Mouse (Mus musculus): ENCODE results near the gene Adcy4.

Gene Adcy4

DNA sequence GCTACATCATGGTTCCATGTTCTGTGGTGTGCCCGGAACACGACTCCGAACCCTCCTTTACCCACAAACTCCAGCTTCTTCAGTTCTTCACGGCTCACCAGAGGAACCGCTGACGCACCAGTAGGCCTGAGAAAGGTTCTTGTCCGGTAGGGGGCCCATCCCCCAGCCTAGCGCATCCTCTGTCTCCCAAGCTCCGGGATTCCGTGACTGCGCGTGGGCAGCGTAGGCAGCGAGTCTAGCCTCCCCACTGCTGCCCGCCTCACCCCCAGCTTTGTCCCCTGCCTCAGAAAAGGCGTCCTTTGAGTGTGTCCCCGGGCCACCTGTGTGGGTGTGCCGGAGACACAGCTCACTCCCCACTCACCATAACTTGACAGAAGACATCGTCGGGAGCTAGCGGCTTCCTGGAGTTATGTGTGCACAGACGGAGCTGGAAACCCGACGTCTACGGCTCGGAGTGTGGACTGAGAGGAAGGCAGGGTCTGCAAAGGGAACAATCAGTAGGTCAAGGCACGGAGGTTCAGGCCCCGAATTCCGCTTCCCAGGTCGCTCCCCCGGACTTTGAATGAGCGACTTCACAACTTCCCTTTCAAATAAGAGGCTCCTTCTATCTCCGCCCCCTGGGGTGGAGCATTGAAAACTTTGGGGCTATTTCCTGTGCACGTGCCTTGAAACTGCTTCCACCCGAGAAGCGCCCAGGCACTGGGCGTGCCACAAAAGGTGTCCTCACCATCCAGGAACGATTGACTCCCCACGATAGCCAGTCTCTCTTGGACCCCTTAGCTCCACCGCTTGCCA lies 4.6 kb upstream of the Adcy4 start, which contains the start of gene Ripk3:
Ripk3 (minus strand) TSS at position 610 of the 795 bp plus-strand sequence.
- DNase-seq (ENCODE audit: low read depth, low spot score) = no peak

DNA sequence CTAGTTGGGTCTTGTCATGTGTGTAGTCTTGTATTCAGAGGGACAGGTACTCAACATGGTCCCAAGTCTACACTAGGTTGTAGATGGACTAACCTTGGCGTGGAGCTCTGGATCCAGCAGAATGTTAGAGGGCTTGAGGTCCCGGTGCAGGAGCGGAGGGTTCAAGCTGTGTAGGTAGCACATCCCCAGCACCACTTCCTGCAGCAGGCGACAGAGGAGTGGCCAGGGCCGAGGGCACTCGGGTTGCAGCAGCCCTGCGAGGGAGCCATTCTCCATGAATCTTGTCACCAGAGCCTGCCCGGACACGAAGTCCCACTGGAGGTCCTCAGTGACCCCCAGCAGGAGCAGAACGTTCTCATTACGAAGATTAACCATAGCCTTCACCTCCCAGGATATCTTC lies 3.8 kb upstream of the Adcy4 start:
- DNase-seq (ENCODE audit: low read depth, low spot score) = no peak

DNA sequence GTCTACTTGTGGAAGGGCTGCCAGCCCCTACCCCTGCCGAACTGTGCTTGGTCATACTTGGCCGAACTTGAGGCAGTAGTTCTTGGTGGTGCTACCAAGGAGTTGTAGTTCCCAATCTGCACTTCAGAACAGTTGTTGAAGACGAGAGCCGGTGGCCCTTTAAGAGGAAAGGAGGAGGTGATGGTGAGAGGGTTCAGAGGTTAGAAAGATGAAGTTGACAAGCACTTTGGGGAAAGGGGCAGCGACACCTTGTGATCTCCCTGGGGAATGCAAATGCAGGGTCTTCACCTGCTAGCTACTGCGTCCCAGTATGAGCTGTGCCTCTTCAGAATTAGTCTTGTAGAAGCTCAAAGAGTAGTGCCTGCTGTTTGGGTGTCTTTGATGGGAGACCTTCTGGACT lies 1.3 kb upstream of the Adcy4 start:
- no peak for DNase-seq (ENCODE audit: low read depth, low spot score)

DNA sequence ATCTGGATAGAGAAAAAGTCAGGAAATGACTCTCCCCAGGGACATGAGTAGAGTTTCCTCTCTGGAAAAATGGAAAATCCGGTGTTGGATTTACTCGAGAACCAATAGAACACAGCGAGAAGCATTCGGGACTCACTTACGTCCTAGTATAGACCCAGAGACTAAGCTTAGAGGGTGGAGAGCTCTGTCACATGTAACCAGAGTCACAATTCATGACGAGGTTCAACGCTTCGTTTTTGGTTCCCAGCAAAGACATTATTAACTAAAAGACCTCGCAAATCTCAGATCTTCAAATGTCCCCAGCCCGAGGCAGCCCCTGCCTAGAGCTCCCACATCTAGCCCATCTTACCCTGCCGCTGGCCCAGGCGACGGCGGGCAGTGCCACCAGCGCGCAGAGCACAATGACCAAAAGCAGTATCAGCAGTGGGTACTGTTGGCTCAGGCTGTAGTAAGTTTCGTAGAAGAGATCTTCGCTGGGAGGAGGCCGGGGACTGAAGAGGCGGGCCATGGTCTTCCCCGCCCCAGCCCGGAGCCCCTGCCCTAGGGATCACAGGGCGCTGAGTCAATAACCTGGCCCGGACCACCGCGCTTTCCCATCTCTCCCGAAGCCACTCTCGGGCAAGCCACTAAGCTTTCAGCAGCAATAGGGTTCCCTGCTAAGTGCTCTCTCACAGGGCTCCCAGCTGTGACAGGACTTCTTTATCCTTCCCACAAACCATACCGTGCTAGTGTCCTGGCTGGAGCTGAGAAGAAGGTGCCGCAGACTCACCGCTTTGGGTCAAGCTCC lies 531 bp downstream of the Adcy4 start:
- no peak for DNase-seq (ENCODE audit: low read depth, low spot score)

DNA sequence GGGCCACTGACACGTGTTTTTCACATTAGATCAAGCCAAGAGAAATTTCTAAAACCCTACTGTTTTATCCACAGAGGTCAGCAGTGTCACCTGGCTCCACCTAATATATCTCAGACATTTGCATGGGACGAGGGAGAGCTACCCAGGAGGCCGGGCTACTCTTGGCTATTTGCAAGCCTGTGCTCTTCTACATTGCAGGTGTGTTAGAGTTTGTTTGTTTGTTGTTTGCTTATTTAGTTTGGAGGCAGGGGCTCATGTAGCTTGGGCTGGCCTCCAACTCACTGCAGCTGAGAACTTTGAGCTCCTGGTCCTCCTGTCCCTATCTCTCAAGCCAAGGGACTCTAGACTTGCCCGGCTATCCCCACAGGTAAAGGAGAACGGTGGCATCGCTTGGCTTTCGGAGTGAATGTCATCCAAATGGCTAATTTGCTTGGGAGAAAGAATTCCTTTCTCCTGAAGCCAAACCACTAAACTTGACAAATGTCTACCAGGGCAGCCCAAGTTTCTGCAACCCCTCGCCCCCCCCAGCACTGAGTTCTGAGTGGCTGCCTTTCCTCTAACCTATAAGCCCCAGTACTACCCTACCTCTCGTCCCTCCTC lies 1.4 kb downstream of the Adcy4 start:
- DNase-seq (ENCODE audit: low read depth, low spot score) = no peak

DNA sequence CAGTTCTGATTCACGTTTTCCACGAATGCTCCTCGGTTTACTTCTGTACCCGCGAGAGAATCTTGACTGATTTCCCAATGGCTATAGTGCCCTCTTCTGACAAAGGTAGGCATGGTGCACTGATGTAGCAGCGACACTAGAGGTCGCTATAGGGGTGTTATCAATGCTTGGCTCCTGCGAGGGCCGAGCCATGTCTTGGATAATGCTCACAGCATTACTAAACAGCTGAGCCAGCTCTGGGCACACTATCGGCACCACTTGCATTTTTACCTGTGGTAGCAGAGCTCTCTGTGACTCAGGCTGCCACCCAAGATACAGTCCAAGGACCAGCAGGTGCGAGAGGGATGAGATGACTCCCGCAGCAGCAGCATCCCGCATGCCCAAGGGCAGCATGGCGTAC lies 2.6 kb downstream of the Adcy4 start:
- peak; percentile 55 for DNase-seq (ENCODE audit: low read depth, low spot score)

DNA sequence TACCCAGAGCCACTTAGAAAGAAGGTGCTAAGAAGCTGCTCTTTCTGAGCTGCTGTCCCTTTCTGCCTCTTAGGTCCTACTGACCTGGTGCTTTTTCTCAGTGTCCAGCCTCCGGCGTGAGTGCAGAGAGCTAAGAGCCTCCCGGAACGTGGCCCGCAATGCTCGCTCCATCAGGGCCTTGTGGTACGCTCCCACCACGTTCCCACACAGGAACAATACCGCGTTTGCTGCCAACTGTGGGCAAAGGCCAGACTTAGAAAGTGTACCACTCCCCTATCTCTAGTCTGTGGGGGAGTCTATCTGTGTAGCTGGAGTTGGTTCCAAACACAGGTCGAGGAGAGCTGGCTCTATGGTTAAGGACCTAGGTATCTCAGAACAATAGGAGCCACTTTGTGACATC lies 3.2 kb downstream of the Adcy4 start:
- no peak for DNase-seq (ENCODE audit: low read depth, low spot score)

DNA sequence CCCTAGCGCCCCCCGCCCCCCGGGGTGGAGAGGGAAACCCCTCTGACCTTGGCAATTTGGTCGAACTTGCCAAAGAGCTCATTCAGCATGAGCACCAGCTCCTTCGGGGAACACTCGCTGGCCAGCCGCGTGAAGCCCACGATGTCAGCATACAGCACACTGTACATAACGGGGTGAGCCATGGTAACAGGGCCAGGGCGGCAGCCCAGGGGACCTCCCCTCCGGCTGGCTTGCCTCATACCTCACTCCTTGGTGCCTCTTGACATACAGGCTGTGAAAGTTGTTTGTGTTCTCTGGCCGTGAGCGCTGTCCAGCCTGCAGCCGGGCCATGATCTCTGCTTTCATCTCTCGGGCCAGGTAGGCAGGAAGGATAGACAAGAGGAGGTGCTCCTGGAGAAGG lies 4.2 kb downstream of the Adcy4 start:
- no peak for DNase-seq (ENCODE audit: low read depth, low spot score)

DNA sequence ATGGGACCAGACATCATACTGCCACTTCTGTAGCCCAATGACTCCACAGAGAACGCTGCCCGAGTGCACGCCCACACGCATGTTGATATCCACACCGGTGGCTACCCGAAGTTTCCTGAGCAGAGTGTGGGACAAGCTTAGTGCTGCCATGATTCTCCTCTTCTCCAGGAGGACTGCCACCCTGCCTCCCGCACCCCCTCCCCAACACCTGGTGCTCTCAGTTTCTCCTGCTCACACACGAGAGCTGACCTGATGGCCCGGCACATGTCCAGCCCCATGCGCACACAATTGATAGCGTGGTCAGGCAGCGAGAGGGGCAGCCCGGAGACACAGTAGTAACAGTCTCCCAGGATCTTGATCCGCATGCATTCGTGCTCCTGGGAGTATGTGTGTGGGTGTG lies 5.2 kb downstream of the Adcy4 start:
- DNase-seq (ENCODE audit: low read depth, low spot score) = no peak

DNA sequence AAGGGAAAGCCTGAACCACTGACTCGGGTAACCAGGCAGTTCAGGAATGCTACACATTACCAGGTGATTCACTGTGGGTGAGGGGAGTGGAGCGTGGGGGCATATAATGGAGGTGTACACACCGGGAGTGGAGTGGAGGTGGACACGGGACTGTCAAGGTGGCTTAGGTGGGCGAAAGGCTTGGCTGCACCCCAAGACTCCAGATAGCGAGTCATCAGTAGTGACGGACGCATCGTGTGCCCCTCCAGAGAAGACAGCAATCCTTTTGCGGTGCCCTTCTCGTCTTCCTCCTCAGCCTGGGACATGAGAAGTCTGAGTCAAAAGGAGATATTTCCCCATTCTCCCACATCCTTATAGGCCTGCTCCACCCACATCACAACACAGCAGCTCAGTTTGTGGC lies 6.1 kb downstream of the Adcy4 start:
- no peak for DNase-seq (ENCODE audit: low read depth, low spot score)

DNA sequence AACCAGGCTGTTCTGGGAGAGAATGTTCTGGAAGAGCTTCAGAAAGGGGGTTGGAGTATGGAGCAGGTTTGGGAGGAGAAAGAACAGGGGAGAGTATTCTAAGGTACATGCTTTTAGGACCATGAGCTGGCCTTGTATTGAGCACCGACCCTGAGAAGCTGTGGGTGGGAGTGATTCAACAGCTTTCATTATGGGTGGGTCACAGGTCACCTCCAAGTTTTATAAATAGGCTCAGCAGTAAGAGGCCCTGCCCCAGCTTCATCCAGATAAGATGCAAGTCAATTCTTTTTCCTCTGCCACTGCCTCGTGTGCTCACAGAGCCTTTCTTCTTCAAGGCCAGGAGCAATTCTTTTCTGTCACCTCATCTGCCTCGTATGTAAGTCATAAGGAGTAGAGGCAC lies 6.7 kb downstream of the Adcy4 start:
- no peak for DNase-seq (ENCODE audit: low read depth, low spot score)

DNA sequence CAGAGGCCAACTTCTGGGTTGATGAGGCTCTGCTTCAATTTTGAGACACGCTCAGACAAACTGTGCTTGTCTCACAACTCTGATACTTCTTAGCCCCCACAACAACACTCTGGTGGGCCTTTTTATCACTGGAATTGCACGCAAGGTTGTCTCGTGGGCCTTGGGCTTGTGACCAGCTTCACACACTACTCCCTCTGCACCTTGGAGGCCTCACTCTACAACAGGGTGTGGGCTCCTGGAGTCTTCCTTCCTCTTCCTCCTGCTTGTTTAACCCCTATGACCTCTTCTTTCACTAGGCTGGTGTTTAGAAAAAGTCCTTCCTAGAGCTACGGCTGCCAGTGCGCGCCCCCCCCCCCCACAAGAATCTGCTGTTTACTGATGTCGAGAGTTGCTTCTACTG lies 7.2 kb downstream of the Adcy4 start:
- no peak for DNase-seq (ENCODE audit: low read depth, low spot score)

DNA sequence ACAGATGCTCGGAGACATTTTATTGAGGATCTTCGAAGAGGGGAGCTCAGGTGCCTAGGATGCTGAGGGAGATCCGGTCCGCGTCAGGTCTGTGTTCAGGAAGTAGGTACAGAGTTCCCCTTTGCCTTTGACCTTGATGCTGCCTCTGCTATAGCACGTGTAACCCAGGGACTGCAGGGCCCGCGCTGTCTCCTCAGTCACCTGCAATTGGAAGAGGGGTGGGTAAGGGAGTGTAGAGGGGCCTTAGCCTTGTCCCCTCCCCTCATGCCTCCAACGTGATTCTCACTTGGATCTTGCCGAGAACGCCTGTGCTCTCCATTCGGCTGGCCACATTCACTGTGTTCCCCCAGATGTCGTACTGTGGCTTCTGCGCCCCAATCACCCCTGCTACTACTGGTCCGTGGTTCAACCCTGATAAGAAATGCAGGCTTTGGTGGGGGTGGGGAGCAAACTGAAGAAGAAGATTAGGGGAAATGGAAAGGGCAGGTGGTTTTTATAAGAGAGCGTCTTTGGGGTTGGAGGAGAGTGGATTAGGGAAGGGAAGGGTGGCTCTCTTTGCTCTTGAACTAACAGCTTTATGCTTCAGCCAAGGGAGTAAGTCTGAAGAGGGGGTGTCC lies 14.7 kb downstream of the Adcy4 start:
- DNase-seq (ENCODE audit: low read depth, low spot score) = no peak

DNA sequence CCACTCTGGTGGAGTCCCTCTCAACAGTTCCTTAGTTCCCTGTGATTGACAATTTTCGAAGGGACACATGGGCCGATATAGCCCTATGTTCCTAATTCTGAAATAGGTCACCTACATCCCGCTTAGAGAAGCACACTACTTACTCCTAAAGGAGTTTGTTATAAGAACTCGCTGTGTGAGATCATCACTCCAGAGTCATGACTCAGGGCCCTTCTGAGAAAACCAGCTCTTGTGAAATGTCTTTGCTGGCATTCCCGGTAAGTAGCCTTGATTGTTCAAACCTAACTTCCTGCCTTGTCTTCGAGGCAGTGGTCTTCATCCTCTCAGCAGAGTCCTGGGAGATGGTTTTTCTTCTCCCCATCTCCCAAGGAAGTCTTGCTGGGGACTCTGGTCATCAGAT lies 15.3 kb downstream of the Adcy4 start:
- no peak for DNase-seq (ENCODE audit: low read depth, low spot score)

DNA sequence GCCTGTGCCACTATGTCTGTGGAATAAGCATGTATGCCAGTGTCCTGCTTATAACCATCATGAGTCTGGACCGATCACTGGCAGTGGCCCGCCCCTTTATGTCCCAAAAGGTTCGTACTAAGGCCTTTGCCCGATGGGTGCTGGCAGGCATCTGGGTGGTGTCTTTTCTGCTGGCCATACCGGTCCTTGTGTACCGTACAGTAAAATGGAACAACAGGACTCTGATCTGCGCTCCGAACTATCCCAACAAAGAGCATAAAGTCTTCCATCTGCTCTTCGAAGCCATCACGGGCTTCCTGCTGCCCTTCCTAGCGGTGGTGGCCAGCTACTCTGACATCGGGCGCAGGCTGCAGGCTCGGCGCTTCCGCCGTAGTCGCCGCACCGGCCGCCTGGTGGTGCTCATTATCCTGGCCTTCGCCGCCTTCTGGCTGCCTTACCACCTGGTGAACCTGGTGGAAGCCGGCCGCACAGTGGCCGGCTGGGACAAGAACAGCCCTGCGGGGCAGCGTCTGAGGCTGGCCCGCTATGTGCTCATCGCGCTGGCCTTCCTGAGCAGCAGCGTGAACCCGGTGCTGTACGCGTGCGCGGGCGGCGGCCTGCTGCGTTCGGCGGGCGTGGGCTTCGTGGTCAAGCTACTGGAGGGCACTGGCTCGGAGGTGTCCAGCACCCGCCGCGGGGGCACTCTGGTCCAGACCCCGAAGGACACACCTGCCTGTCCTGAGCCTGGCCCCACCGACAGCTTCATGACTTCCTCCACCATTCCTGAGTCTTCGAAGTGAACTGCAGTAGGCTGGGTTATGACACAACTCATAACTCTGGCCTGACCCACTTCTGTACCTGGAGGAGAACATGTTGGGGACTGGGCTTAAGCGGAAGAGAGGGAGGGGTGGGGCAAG lies 16.1 kb downstream of the Adcy4 start:
- no peak for DNase-seq (ENCODE audit: low read depth, low spot score)

DNA sequence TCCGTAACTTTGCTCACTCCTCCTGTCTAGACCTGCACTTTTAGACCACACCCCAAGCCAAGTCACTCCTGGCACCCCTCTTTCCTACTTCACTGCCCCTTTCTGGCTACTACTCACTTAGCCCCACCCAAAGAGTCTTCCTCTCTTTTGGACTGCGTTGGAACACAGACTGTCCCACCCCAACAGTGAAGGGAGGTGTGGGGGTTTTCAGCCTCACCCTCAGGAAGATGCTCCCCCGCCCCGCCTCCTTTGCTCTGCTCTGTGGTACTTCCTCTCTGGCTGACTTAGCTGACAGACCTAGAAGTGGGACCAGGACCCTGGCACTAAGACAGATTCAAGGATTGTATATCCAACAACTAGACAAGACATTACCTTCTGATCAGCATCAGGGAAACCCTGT lies 18.2 kb downstream of the Adcy4 start, which contains the start of gene Ltb4r1:
Ltb4r1 (plus strand) TSS at position 267 of the 400 bp plus-strand sequence.
- no peak for DNase-seq (ENCODE audit: low read depth, low spot score)

DNA sequence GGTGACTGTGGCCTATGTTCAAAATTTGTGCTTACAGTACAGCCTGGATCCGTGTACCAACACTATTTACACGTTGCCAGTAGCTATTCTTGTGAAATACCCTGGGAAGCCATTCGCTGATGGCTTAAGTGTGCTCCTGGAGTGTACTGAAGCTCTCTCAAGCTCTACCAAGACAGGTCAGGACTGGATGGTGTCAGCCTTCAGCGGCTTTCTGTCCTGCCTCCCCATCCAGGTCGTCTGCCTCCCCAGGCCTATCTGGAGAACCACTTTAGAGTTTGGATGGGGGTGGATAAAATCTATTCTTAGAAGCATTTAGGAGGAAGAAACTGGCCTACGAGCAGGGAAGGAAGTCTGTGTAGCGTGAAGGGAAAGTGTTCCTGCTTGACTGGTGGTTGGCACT lies 20.7 kb downstream of the Adcy4 start:
- no peak for DNase-seq (ENCODE audit: low read depth, low spot score)

DNA sequence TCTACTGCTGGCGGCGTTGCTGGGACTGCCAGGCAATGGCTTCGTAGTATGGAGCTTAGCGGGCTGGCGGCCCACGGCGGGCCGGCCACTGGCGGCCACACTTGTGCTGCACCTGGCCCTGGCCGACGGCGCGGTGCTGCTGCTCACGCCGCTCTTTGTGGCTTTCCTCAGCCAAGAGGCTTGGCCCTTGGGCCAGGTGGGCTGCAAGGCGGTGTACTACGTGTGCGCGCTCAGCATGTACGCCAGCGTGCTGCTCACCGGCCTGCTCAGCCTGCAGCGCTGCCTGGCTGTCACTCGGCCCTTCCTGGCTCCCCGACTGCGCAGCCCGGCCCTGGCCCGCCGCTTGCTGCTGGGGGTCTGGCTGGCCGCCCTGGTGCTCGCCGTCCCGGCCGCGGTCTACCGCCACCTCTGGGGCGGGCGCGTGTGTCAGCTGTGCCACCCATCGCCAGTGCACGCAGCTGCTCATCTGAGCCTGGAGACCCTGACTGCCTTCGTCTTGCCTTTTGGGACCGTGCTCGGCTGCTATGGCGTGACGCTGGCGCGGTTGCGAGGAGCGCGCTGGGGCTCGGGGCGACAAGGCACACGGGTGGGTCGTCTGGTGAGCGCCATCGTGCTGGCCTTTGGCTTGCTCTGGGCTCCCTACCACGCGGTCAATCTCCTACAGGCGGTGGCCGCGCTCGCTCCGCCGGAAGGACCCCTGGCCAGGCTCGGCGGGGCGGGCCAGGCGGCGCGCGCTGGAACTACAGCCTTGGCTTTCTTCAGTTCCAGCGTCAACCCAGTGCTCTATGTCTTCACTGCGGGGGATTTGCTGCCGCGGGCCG lies 21.7 kb downstream of the Adcy4 start:
- no peak for DNase-seq (ENCODE audit: low read depth, low spot score)

DNA sequence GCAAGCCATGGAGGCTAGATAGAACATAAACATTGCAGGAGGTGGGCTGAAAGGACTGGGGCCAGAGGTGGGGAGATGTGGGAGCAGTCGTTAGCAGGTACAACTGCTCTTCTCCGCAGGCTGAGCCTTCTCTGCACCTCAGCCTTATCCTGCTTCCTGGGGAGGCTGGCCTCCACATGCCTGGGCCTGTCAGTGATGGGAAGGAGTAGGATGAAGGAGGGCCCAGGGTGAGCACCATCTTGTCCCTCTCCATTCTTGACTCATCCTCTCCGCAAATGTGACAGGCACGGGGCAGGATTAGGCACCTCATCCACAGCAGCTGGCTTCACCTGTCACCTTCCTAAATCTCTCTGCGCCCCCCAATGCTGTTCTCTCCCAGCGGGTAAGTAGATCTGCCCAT lies 22.7 kb downstream of the Adcy4 start, which contains the start of gene Ltb4r2:
Ltb4r2 (plus strand) TSS at position 266 of the 400 bp plus-strand sequence.
- no peak for DNase-seq (ENCODE audit: low read depth, low spot score)

DNA sequence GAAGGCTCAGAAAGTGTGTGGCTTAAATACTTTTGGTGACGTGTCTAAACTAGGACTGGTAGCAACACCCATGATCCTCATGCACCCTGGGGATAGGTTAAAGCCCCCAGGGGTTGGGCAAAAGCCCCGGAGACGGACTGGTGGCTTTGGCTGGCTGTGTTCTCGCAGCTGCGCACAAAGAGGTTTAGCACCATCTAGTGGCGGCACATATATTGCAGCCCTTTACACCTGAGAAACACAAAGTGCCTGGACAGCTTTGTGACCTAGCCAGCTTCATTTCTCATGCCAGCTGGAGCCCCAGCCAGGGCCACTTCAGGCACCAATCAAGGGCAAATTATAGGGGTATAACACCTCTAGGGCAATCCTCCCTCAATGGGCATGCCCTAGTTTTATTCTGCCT lies 23.7 kb downstream of the Adcy4 start:
- peak; percentile 40 for DNase-seq (ENCODE audit: low read depth, low spot score)

Measured in retina, adult 2 months (tissue).